Mouse (Mus musculus) stomach, postnatal 0 days (tissue): ENCODE data around the gene 4930568D16Rik. TPM values are rescaled to one million over a fixed set of nuclear protein-coding genes. Genes with fewer than 3 reads are reported as not detected.

Source experiments
- ATAC-seq: fragments of 200-750 bp; cut with Nextera tagmentation; 2 replicates; pipeline ENCODE4 v1.8.0; 2017; ENCODE audit not compliant: low FRiP score, low TSS enrichment
- DNase-seq: peaks from one replicate; pipeline ENCODE4 v3.0.0-alpha.2; 2016; ENCODE audit warnings: low spot score
- H3K27ac ChIP-seq: fragments of 300-500 bp; sonication (generic); replicated peaks from 2 replicates; pipeline ENCODE4 v1.5.1; 2014; ENCODE audit warnings: mild to moderate bottlenecking, control low read depth
- H3K27me3 ChIP-seq: fragments of 300-500 bp; sonication (generic); 2 replicates; pipeline ENCODE4 v1.6.1; 2014; ENCODE audit warnings: low read length; ENCODE audit not compliant: control insufficient read depth, insufficient read depth
- H3K36me3 ChIP-seq: fragments of 300-500 bp; sonication (generic); 2 replicates; pipeline ENCODE4 v1.6.1; 2014; ENCODE audit warnings: low read length, mixed read lengths; ENCODE audit not compliant: control insufficient read depth, insufficient read depth
- H3K4me1 ChIP-seq: fragments of 300-500 bp; sonication (generic); replicated peaks from 2 replicates; pipeline ENCODE4 v1.6.1; 2014; ENCODE audit warnings: antibody characterized with exemption; ENCODE audit not compliant: control insufficient read depth, insufficient read depth
- H3K4me2 ChIP-seq: fragments of 300-500 bp; sonication (generic); replicated peaks from 2 replicates; pipeline ENCODE4 v1.6.1; 2014; ENCODE audit warnings: low read depth, mild to moderate bottlenecking, control low read depth, moderate library complexity
- H3K4me3 ChIP-seq: fragments of 300-500 bp; sonication (generic); 2 replicates; pipeline ENCODE4 v1.5.1; 2014; ENCODE audit warnings: low read depth, low read length, control low read depth
- H3K9ac ChIP-seq: fragments of 300-500 bp; sonication (generic); 2 replicates; pipeline ENCODE4 v1.6.1; 2014; ENCODE audit warnings: mild to moderate bottlenecking, low read length, control low read depth, mixed read lengths
- H3K9me3 ChIP-seq: fragments of 300-500 bp; sonication (generic); 2 replicates; pipeline ENCODE4 v1.6.1; 2016; ENCODE audit warnings: low read length; ENCODE audit not compliant: control insufficient read depth
- CTCF ChIP-seq: IDR thresholded peaks from 2 replicates; pipeline ENCODE4 v1.5.1; 2016; ENCODE audit warnings: antibody characterized with exemption, low read depth, mild to moderate bottlenecking, moderate library complexity
- EP300 ChIP-seq: optimal IDR thresholded peaks from 2 replicates; pipeline ENCODE3; 2016; ENCODE audit warnings: antibody characterized with exemption
- WGBS: fragments of 180-500 bp; shearing (Covaris S2); extraction: QIAGEN DNeasy Blood & Tissue Kit; methylation state at CpG from one replicate; pipeline ENCODE4 v1.1.7; 2014; 5-methylcytosine and 5-hydroxymethylcytosine counted together
- polyA plus RNA-seq: library from polyadenylated mRNA; unstranded; fragments of >200 nt; fragmentation: Nextera tagmentation; extraction: Ambion mirVana; gene quantifications from 2 replicates; pipeline ENCODE4 v1.2.1, GENCODE M21; 2015

The 4930568D16Rik gene
- polyA plus RNA-seq, 1 experiment from 2014 or later, result not detected

- H3K9me3 ChIP-seq, result no peaks in the 10 kb centered on the region
- H3K27ac ChIP-seq, result no peak overlapping the region
- no peak overlapping the region for H3K4me2 ChIP-seq
- no peak overlapping the region for H3K9ac ChIP-seq
- TF ChIP-seq EP300, result no peak
- H3K4me3 ChIP-seq, result no peak overlapping the region
- WGBS, result 60% methylated on average over 9 of the region's 9 CpGs
- H3K4me1 ChIP-seq, result no peaks in the 10 kb centered on the region
- no peaks in the 10 kb centered on the region for H3K27me3 ChIP-seq
- ATAC-seq, result no peak
- no peaks in the 10 kb centered on the region for H3K36me3 ChIP-seq
- no peak for DNase-seq
Observed at GRCm38 (mm10) chr2:35379306-35379705, 11.8 kb upstream of the 4930568D16Rik start.

GRCm38 (mm10) chr2:35377600-35377999 lies 10.1 kb upstream of the 4930568D16Rik start:
- Histone ChIP-seq H3K4me3 (no peak overlapping the region), H3K27me3 (no peaks in the 10 kb centered on the region), H3K36me3 (no peaks in the 10 kb centered on the region), H3K4me1 (no peaks in the 10 kb centered on the region), H3K4me2 (no peak overlapping the region), H3K9me3 (no peaks in the 10 kb centered on the region), H3K9ac (no peak overlapping the region), H3K27ac (no peak overlapping the region)
- 11% methylated on average over 6 of the region's 6 CpGs for WGBS
- DNase-seq (no peak), ATAC-seq (no peak)
- TF ChIP-seq EP300 (no peak), CTCF (no peak)

GRCm38 (mm10) chr2:35373003-35373402 lies 5.5 kb upstream of the 4930568D16Rik start:
- Histone ChIP-seq H3K4me2 (no peak overlapping the region), H3K4me1 (no peaks in the 10 kb centered on the region), H3K27me3 (no peaks in the 10 kb centered on the region), H3K27ac (no peak overlapping the region), H3K4me3 (no peak overlapping the region), H3K9ac (no peak overlapping the region), H3K9me3 (no peaks in the 10 kb centered on the region), H3K36me3 (no peaks in the 10 kb centered on the region)
- ATAC-seq (no peak), DNase-seq (peak; percentile 28)
- no peak for TF ChIP-seq EP300
- TF ChIP-seq CTCF, result peak; percentile 83
- 28% methylated on average over 3 of the region's 3 CpGs for WGBS

- H3K27me3 ChIP-seq, result no peaks in the 10 kb centered on the region
- H3K4me3 ChIP-seq, result no peak overlapping the region
- H3K9me3 ChIP-seq, result no peaks in the 10 kb centered on the region
- H3K9ac ChIP-seq, result no peak overlapping the region
- H3K27ac ChIP-seq, result no peak overlapping the region
- H3K4me2 ChIP-seq, result no peak overlapping the region
- TF ChIP-seq EP300 (no peak), CTCF (no peak)
- no peak for ATAC-seq
- no peaks in the 10 kb centered on the region for H3K4me1 ChIP-seq
- no peaks in the 10 kb centered on the region for H3K36me3 ChIP-seq
- no peak for DNase-seq
Observed at GRCm38 (mm10) chr2:35370686-35371085, 3.2 kb upstream of the 4930568D16Rik start.

- ATAC-seq (0 out of 2 replicates have a peak, but pooled peaks have one; percentile 49), DNase-seq (no peak)
- H3K27ac ChIP-seq, result no peak overlapping the region
- no peaks in the 10 kb centered on the region for H3K4me1 ChIP-seq
- TF ChIP-seq CTCF, result peak; percentile 91
- TF ChIP-seq EP300, result no peak
- no peak overlapping the region for H3K4me3 ChIP-seq
- 40% methylated on average over 5 of the region's 5 CpGs for WGBS
- H3K4me2 ChIP-seq, result no peak overlapping the region
- no peaks in the 10 kb centered on the region for H3K27me3 ChIP-seq
- no peak overlapping the region for H3K9ac ChIP-seq
- H3K36me3 ChIP-seq, result no peaks in the 10 kb centered on the region
- H3K9me3 ChIP-seq, result no peaks in the 10 kb centered on the region
Observed at GRCm38 (mm10) chr2:35349184-35349583, 18.3 kb downstream of the 4930568D16Rik start.

GRCm38 (mm10) chr2:35345984-35346383 lies 21.5 kb downstream of the 4930568D16Rik start:
- Histone ChIP-seq H3K4me2 (no peak overlapping the region), H3K4me3 (no peak overlapping the region), H3K27me3 (no peaks in the 10 kb centered on the region), H3K9me3 (no peaks in the 10 kb centered on the region), H3K27ac (no peak overlapping the region), H3K36me3 (no peaks in the 10 kb centered on the region), H3K9ac (no peak overlapping the region), H3K4me1 (no peaks in the 10 kb centered on the region)
- DNase-seq (no peak), ATAC-seq (no peak)
- WGBS, result 32% methylated on average over 2 of the region's 2 CpGs
- TF ChIP-seq EP300 (no peak), CTCF (no peak)
